Mouse (Mus musculus) layer of hippocampus, postnatal 14 days (tissue): ENCODE data around the gene Gm10271. TPM values are rescaled to one million over a fixed set of nuclear protein-coding genes. Genes with fewer than 3 reads are reported as not detected.

Source experiments
- DNase-seq, 2 experiments: peaks; one replicate each; pipeline ENCODE4 v3.0.0; 2021 to 2022; ENCODE audit warnings: low spot score in 2 of 2, mixed read lengths in 1 of 2
- total RNA-seq, 2 experiments: library from RNA; stranded (reverse); gene quantifications; 2 replicates each; pipeline ENCODE4 v1.2.3; 2021

Gene Gm10271
- total RNA-seq, 2 experiments from 2014 or later = not detected

DNA sequence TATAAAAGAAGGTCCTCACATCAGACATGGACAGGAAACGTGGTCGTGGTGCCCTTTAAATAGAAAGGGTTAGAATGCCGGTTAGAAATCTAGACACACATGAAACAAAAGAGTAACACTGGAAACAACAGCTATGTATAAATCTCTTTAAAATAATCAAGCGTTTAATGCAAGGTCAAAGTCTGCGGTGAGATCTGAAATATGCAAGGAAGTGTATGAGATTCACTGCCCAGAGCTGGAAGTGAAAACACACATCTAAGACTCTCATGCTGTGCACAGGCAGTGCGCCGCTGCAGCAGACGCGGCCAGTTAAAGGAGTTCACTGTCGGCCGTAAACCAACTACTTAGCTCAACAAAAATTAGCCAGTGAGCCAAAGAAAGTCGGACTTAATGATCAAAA is 37.4 kb downstream of the Gm10271 start:
- no peak for DNase-seq

DNA sequence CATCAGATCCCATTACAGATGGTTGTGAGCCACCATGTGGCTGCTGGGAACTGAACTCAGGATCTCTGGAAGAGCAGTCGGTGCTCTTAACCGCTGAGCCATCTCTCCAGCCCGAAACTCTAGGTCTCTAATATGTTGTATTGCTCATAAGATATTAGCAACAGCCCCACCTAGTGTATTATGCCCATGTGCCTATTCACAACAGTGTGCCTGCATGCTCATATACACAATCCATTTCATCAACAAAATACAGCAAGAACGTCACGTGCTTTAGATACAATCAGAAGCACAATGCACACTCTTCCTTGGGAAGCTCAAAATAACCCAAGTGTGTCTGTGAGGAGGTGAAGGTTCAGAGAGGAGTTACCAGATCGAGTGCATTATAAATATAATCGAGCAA is 38.6 kb downstream of the Gm10271 start:
- DNase-seq = no peak

DNA sequence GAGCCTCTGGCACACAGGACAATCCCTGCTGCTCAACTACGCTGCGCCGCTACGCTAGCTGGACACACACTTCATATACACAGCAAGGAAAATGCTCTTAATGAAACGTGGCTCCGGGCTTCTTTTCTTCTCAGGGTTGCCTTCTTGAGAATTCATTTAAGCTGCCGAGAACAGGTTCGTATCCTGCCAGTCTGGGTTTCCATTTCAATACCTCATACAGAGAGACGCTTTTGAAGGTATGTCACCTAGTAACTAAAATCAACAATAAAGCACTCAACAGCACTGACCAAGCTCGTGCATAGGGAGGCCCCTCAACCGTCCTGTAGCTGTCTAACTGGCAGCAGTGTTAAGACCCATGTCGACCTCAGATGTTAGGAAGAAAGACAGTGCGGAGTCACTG is 40.0 kb downstream of the Gm10271 start:
- no peak for DNase-seq

DNA sequence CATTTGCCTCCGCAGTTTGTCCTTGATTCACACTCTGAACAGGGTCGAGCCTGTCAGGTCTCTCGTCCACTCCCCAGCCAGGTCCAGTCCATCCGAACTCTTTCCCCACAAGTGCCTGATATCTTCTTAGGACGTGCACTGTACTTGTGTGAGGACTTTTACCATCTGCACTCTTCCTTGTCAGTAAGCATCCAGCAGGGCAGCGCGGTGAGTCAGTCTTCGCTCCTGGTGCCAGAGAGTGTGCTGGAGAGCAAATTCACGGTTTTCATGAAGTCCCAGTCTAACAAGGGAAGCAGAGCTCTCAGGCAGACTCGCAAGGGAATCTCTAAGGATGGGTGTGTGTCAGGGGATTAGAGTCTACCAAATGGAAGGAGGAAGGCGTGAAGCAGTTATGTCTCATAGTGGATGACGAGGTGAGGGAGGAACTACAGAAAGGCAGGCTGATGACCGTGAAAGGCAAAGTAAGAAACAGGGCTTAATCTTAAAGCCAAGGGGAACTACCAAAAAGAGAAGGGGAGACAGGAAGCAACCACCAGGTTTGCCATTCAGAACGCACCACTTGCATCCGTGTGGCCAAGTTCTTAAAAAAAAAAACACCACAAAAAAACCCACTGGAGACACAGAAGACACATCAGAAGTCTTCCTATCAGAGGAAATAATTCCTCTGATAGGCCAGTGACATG is 40.8 kb downstream of the Gm10271 start:
- no peak for DNase-seq

DNA sequence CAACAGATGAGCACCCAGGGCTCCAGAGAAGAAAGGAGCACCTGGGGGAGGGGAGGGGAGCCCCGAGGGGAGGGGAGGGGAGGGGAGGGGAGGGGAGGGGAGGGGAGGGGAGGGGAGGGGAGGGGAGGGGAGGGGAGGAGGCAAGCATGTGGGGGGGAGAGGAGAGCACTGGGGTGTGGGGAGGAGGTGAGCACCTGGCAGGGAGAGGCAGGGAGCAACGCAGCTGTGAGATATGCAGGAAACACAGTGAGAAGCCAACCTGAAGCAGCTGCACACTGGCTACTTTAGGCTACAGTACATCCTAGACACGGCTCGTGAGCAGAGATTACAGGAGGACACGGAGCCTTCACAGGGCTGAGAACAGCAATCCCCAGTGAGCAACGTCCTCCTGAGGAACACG is 41.5 kb downstream of the Gm10271 start:
- DNase-seq = no peak

DNA sequence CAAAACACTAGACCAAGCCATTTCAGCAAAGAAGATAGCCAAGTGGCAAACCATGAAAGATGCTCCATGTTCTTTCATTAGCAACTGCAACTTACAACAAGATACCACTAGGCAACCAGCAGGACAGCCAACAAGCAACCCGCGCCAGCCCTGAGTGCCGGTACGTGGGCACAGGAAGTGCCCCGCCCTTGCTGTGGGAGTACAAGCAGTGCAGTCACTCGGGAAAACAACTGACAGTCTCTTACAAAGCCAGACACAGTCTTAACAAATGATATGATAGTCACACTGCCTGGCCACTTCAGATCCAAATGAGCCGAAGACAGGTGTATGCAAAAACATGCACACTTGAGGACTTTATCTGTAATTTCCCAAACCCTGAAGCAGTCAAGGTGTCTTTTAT is 41.9 kb downstream of the Gm10271 start:
- DNase-seq = no peak

DNA sequence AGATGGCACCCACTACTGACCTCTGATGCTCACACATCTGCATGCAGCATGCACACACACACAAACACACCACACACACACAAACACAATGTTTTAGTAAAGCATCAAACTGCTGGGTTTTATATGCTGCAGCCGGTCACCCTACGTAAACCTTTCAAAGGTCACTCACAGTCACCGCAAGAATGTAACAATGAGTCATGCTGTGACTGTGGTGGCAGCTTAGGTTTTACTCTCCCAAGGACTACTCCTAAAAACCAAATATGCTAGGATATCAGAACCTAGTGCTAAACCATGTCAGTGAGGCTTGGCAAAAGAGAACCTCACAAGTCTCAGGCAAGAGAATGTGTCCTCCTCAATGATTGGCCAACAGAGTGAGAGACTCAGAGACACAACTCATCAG is 43.6 kb downstream of the Gm10271 start:
- no peak for DNase-seq

DNA sequence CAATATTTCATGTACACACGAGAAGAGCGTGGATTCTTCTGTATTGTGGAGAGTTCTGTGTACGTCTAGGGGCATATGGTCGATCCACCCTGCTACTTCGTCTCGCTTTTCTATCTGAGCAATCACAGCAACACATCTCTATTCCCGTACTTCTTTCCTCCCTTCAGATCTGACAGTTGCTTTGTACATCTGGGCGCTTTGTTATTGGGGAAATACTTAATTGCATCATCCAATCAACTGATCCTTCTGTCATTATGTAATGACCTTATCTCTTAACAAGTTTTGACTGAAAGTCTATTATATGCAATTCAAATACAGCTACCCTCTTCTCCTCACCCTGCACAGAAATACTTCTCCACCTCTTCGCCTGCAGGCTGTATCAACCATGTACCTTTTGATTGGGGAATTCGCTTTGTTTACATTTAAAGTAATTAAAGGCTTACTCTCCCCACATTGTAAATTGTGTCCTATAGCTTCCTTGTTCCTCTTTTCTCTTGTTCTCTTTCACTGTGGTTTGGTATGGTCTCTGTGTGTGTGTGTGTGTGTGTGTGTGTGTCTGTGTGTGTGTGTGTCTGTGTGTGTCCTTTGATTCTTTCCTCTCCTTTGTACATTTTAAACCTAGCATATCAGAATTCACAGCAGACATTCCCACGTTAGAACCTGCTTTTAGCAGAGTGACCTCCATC is 45.8 kb downstream of the Gm10271 start:
- DNase-seq = no peak

DNA sequence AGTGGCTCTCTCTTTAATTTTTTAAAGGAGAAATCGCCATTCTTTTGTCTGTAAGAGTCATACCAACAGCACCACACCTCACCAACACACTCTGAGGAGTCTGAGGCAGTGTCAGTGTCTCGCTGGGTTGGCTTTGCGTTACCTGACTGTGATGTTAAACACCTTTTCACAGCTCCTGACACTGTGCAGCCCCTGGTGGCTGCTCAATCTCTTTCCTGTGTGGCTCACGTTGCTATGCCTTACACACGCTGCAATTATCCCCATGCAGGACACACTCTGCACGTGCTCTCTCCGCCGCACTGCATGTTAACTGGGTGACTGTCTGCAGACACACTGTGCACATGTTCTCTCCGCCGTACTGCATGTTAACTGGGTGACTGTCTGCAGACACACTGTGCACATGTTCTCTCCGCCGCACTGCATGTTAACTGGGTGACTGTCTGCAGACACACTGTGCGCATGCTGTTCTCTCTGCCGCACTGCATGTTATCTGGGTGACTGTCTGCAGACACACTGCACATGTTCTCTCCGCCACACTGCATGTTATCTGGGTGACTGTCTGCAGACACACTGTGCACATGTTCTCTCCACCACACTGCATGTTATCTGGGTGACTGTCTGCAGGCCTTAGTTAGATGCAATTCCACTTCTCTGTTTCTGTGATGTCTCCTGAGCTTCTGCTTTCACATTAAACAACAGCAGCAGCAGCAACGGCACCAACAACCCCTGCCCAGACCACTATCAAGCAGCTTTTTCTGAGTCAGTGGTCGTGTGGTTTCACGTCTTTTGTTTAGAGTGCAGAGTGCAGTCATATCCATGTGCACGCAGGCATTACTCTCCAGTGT is 48.5 kb downstream of the Gm10271 start:
- DNase-seq = no peak

DNA sequence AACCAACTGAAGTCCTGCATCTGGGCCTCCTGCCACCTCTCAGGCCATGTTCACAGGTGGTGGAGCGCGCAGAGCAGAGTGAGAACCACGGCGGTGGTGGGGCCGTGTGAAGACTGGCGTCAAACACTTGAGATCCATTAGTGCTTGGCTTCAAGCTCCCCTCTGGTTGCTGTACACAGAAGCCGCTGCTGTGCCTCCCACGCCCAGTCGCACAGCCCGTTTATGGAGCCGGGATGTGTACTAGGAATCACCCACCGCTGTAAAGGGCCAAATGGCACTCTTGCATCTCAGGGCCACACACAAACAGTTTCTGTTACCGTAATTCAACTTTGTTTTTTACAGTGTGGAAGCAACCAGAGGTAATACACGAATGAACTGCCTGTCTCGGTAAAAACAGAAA is 50.2 kb downstream of the Gm10271 start:
- DNase-seq = no peak

DNA sequence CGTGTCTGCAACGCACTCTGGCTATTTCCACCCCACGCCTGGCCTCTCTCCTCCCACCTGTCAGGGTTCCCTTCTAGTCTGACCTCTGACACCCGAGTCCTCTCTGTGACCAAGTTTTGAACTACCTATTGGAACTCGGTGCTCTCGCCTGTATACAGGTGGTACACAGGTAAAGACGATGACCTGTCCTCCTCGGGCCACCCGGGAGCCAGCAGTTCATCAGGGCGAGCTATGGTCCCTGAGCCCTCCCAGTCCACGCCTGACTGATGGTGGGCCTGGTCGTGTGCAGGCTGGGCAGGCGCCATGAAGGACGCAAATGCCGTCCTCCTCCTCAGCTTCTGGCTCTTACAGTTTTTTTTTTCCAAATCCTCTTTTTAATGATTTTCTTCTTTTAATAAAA is 51.0 kb downstream of the Gm10271 start:
- no peak for DNase-seq

DNA sequence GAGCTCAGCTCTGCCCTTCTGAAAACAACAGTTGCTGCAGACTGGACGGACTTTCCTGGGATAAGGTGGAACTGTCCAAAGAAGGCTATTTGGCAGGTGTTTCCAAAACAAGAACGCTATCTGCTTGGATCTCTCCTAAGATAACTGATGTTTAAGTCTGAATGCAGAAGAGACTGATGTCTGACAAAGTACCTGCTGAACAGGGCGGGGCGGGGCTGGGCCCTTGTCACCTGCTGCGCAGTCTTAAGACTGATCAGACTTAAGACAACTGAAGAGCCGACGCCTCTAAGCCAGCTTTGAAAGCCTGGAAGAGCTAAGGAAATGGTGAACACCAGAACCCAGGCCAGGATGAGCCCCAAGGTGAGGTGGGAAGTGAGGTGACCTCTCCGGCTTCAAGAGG is 51.8 kb downstream of the Gm10271 start:
- DNase-seq = no peak

DNA sequence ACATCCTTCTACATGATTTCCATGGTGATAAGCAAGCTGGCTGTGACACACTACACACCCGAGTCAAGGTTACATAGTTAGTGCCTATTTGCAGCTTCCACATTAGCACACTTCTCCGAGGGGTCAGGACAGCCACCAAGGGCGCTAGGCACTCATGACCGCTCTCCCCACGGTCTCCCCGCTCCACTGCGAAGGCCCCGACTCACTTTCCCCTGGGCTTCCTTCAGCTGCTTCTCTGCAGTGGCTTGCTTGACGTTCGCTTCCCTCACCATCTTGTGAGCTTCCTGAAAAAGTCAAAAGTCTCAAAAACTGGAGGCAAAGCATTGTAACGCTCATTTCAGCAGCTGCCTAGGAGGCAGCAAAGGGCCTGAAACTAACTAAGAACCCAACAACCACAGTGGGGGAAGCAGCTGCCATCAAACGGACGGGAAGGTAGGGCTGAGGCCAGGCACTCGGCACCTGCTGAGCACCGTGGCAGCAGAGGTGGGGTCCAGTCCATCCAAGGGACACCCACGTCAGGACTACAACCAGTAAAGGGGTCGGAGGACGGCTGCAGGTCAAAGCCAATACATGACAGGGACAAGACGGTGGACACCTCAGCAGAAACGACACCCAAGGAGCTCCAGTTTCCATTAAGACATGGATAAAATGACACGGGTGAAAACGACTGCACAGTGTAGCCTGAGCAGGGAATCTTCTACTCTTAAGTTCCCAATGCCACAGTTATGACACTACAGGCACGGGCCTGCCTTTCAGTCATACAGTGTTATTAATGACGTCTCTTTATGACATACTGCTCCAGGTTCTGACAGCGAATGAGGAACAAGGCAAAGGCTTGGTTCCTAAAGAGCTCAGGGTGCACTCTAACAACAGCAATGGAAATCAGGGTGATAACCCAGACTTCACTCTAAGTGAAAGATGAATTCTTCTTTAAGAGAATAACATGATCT is 52.8 kb downstream of the Gm10271 start:
- no peak for DNase-seq

DNA sequence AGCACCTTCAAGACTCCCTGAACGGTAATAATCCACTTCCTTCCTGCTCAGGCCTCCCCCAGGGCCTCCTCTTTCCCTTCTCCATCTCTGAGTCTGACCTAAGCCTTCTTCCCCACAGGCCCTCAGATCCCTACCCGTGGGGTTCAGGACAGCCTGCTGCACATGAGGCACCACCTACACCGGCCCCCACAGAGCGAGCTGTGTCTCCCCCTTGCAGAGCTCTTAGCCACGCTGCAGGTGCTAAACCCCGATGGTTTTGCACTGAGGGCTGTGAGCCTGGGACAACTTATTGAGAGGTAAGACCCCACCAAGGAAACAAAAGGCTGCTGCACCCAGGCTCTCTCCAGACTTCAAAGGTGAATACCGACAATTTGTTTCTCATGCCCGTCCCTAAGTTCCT is 55.8 kb downstream of the Gm10271 start:
- DNase-seq = no peak

DNA sequence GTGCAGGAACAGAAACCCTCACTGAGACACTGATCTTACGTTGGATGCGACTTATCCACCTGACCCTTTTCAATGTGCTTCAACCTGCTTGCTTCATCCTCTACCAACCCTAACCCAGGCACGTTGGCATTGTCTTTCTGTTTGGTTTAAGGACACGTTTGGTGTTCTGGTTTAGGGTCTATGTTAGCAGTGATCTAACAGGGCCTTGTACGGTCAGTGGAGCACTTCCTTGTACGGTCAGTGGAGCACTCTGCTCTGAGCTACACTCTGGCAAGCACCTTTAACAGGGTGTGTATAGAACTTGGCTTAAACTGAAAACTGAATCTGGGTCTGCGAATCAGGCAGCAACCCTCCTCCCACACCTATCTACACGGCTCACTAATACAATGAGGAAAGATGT is 57.1 kb downstream of the Gm10271 start:
- no peak for DNase-seq

DNA sequence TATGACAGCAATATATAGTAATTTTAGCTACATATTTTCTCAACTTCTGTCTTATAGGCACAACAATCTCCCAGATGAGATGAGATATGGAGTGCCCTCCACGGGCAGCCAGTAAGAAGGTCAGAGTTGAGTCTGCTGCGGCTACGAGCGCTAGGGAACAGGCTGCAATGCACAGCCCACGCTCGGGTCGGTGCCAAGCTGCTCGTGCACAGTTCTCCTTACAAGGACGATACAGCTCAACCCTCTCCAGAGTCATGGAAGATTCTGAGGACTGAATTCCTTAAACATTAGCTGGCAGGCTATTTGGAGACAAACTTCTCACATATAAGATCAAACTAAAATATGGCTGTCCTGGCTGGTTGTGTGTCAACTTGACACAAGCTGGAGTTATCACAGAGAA is 57.8 kb downstream of the Gm10271 start:
- no peak for DNase-seq

DNA sequence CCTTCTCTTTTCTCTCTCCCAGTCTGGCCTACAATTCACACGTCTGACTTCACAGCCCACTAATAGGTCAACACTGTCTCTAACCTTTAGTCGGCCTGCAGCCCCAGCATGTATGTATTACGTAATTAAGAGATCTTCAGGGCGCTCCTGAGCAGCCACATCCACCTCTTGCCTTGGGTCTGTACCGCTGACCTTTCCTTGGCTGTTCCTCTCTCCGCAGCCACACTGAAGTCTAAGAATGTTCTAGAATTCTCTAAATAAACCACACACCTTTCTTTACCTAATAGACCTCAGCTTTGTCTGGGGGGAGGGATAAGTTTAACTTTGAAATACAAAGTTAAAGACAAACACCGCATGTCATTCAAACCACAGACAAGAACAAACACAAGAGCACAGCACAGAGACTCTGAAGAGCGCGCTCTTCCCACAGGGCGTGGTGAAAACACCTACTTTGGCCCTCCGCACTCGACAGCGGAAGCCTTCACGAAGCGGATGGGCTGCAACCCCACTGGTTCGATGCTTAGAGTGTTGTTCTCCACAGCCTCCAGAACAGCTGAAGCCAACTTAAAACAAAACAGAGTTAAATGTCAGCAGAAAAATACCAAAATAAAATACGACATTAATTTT is 58.6 kb downstream of the Gm10271 start:
- DNase-seq = no peak

DNA sequence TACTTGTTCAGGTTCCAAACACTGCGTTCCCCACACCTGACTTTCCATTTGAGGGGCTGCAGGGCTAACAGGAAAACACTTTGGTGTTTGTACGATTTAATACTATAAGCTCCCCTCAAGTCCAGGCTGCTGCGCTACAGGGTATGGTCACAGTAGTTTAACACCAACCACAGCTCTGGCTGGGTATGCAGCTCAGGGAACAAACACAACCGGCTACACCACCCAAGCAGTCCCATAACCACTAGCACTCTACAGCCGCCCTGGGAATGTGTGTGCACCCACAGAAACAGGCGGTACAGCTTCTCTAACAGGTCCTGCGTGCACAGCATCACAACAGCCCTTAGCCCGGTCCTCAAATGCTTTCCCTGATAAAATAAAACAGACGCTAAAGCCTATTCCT is 59.6 kb downstream of the Gm10271 start:
- no peak for DNase-seq

DNA sequence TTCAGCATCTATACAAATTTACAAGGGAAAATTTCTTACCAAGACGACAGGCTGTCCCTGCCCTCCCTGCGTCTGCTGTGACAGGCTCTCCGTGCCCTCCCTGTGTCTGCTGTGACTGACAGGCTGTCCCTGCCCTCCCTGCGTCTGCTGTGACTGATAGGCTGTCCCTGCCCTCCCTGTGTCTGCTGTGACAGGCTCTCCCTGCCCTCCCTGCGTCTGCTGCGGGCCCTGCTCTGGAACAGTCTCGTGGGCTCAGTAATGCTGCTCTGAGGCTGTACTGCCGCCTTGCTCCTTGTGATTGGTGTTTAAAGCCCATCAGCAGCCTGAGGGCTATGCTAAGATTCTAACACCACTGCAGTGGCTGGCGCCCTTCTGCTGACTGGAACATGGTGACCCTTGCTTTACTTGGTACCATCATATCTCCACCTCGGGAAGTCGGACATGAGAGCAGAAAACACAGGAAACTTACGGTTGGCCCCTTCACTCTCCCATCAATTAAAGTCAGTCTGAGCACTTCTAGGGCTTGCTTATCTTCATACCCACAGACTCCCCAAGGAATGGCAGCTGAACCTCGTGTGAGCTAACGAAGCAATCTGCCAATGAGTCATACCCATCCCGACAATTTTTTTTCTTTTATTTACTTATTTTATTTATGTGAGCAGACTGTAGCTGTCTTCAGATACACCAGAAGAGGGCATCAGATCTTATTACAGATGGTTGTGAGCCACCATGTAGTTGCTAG is 63.3 kb downstream of the Gm10271 start:
- no peak for DNase-seq
